Mouse (Mus musculus) macrophage (primary cell): ENCODE measurements at regions not wholly inside any gene's neighbourhood (a gene's known extent, or its start where the extent isn't known, plus 50 kb on each side); places are given as distances from the start of the nearest gene placed in this dataset.

Experiments used
- H3K27ac ChIP-seq: fragments of 350-480 bp; formaldehyde crosslinking; 2 replicates; pipeline ENCODE4 v1.9.0; 2021
- H3K36me3 ChIP-seq: fragments of 350-480 bp; formaldehyde crosslinking; 2 replicates; pipeline ENCODE4 v1.9.0; 2021; ENCODE audit errors: inconsistent target
- H3K4me3 ChIP-seq: fragments of 350-480 bp; formaldehyde crosslinking; 2 replicates; pipeline ENCODE4 v1.9.0; 2021; ENCODE audit errors: inconsistent target
- H3K79me2 ChIP-seq: fragments of 350-480 bp; formaldehyde crosslinking; 2 replicates; pipeline ENCODE4 v1.9.0; 2021; ENCODE audit errors: inconsistent target
- WGBS: methylation state at CpG from one replicate; pipeline ENCODE4 v1.1.7; 2026; ENCODE audit warnings: inconsistent platforms; ENCODE audit not compliant: missing documents; 5-methylcytosine and 5-hydroxymethylcytosine counted together

GRCm38 (mm10) chr3:19894630-19895578 lies 62.0 kb upstream of the Cp start:
- no peaks in the 10 kb centered on the region for H3K36me3 ChIP-seq
- peak overlapping the region; percentile 39 for H3K27ac ChIP-seq
- peaks cover 22% of the 10 kb centered on the region for H3K79me2 ChIP-seq
- under 1% methylated on average over 68 of the region's 68 CpGs for WGBS
- peak overlapping the region; percentile 77 for H3K4me3 ChIP-seq

DNA sequence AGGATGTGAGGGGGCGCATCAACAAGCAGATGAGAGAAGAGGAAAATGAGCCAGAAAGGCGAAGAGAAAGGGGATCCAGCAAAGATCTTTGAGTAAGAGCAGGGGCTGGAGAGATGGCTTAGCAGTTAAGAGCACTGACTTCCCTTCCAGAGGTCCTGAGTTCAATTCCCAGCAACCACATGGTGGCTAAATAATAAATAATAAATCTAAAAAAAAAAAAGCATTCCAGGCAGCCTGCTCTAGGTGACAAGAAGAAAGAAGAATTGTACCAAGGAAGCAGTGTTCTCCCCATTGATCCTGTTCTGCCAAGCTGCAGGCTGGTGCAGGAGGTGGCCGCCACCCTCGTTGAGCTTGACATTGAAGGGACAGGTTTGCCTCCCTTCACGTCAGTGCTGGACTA lies 61.1 kb upstream of the Cp start:
- Histone ChIP-seq H3K4me3 (peak overlapping the region; percentile 77), H3K36me3 (no peaks in the 10 kb centered on the region), H3K27ac (no peak overlapping the region), H3K79me2 (peaks cover 22% of the 10 kb centered on the region)
- 55% methylated on average over 5 of the region's 5 CpGs for WGBS

DNA sequence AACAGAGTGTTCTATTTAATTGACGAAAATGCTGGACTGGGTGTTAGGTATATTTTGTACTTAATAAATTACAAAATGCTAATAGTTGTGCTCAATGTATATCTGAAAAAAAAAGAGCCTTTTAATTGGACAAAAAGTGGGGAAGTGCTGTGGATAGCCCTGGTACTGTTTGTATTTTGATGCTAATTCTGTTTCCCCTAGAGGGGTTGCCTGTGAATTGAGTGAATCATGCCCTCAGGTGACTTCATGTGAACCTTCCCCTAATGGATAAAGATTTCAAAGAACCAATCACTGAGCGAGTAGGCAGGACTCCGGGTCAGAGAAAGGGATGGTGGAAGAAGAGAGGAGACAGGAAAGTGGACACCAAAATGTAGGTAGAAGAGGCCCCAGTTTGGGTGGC lies 59.7 kb upstream of the Cp start:
- H3K27ac ChIP-seq, result no peak overlapping the region
- WGBS, result 100% methylated on average over 3 of the region's 3 CpGs

DNA sequence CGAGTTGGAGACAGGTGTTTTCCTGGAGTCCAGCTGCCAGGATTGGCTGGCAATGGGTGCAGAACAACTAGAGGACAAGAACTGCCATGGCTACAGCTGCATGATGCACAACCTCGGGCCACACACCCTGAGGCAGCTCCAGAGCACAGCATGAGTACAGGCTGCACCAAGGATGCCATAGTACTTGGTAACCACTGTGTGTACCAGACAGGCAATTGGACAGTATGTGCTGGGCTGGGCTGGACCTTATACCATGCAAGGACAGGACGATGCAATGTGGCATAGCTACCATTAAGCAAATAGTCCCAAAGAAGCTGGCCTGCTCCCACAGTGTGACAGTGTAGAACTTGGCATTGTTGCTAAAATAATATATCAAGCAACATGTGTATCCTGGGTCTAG lies 54.6 kb upstream of the Cp start:
- Histone ChIP-seq H3K4me3 (no peak overlapping the region), H3K27ac (no peak overlapping the region), H3K36me3 (no peaks in the 10 kb centered on the region), H3K79me2 (peaks cover 6% of the 10 kb centered on the region; the same call in 1 of the 2 replicates)
- 94% methylated on average over 3 of the region's 3 CpGs for WGBS

More for the DNA sequence above, 59.7 kb upstream of the Cp start:
- no peak overlapping the region for H3K4me3 ChIP-seq
- no peaks in the 10 kb centered on the region for H3K36me3 ChIP-seq
- H3K79me2 ChIP-seq, result peaks cover 22% of the 10 kb centered on the region

DNA sequence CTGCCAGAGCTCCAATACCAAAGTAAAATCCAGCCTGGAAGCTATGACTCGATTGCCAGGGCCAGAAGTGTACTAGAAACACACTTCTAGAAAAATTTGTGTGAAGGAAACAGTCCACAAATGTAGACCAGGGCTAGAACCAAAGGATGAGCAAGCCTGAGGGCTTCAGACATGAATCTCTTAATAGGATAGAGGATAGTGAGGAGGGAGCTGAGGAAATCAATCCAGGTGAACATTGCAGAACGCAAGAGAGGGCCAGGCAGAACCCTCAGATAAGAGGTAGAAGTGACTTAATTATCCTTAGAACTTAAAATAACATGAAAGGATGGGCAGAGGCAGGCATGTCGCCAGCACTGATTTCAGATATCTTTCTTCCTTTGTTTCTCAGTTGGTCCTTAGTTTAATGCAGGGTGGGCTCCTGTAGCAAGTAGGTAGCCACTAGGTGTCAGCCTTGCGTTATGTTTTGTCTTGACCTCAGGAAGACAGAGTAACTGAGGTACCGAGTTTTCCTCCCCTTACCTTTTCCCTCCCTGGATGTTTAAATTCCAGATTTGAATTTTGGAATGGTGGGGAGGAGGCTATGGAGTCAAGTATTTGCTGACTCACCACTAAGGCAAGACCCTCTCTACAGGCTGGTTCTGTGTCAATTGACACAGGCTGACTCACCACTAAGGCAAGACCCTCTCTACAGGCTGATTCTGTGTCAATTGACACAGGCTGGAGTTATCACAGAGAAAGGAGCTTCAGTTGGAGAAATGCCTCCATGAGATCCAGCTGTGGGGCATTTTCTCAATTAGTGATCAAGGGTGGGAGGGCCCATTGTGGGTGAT lies 52.2 kb upstream of the Cp start:
- H3K4me3 ChIP-seq, result no peak overlapping the region
- no peak overlapping the region for H3K27ac ChIP-seq
- H3K36me3 ChIP-seq, result no peaks in the 10 kb centered on the region
- 36% methylated on average over 5 of the region's 5 CpGs for WGBS
- H3K79me2 ChIP-seq, result no peaks in the 10 kb centered on the region
